Mouse (Mus musculus) heart, adult 2 months (tissue): ENCODE measurements around the gene Slco3a1.

ENCODE experiments used
- CTCF ChIP-seq: fragments of 200-600 bp; IDR thresholded peaks from 2 replicates; pipeline ENCODE4 v1.8.1; 2022; ENCODE audit warnings: antibody characterized with exemption, mild to moderate bottlenecking, moderate library complexity
- EP300 ChIP-seq: fragments of 200-500 bp; IDR thresholded peaks from 2 replicates; pipeline ENCODE4 v1.6.1; 2011; ENCODE audit warnings: low read depth, low read length, control low read depth; ENCODE audit not compliant: insufficient read depth
- POLR2A ChIP-seq: fragments of 200-500 bp; IDR thresholded peaks from 2 replicates; pipeline ENCODE4 v1.6.1; 2011; ENCODE audit warnings: mild to moderate bottlenecking, low read depth, low read length, control low read depth; ENCODE audit not compliant: insufficient read depth

DNA sequence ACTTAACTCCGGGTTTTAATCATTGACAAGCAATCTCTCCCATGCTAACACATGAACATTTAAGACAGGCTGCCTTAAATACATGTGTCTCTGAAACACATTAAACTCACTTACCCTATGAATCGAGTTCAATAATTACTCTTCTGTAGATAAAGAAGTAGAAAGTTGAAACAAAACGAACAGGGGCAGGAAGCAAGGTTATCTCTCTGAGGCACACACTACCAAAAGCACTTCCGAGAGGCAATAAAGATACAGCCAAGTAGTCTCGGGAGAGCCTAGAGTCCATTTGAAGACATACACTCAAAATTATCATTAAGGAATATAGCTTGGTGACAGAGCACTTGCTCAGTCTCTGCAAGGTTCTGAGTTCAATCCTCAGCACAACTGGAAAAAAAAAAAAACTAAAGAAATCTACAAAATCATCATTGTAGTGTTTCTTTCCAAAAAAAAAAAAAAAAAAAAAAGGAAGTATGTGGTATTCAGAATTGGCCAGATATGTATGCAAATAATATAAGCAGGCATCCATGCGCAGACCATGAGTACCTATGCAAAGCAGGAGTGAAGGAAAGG is 5.5 kb downstream of the Slco3a1 start:
- TF ChIP-seq POLR2A (no peak), CTCF (no peak), EP300 (no peak)
